8 mouse cellular contexts compared by ENCODE assay signal in the genomic region with DNA sequence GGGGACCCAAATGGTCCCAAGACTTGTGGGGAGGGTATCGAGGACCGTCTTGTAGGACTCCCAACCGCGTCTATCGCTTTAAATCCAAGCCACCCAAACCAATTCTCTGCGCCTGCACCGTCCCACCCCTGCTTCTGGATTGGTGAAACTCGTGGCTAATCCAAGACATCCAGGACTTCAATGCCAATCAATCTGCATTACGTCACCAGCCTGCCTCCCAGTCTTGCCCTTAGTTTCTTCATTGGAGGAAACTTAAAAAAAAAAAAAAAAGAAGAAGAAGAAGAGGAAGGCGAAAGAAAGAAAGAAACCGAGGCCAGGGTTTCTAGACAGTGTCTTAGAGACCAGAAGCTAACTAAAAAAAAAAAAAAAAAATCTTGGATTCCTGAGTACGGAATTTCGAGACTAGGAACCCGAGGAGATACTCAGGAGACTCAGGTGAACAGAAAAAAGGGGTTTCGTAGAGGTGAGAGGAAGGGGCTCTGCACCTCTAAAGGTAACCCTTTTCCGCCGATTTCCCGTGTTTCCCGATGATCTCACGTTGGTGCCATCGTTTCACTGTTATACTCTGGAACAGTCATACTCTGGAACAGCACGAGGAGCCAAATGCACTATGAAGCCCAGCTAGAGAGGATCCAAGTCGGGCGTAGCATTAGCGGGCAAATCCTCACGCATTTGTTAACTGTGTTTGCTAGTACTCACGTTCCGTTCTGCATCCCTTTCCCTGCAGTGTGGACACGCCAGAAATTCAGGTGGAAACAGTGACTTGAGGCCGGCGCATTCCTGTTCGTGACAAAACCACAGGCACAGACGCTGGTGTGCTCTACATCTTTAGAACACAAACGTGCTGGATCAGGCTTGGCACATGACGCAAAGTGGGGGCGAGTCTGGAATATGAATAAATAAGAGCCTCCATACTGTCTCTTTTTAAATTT. TPM values are rescaled to one million over a fixed set of nuclear protein-coding genes. Genes with fewer than 3 reads are reported as not detected.
DNase-seq lines count a peak whose midpoint lies in the region; ATAC-seq lines count a peak whose summit lies in the region.

A gene (minus strand): TSS at position 75 of the 932 bp plus-strand sequence.

- peak within 1 kb of the TSS; percentile 87 for H3K4me2 ChIP-seq in heart, embryonic 12.5 days
- peak within 1 kb of the TSS; percentile 82 for H3K4me2 ChIP-seq in kidney, embryonic 16.5 days (replicated peaks; ENCODE audit: low read depth, low read length)

- 2% methylated on average over 36 of the region's 36 CpGs for WGBS in heart, embryonic 12.5 days
- 1% methylated on average over 36 of the region's 36 CpGs for WGBS in kidney, embryonic 16.5 days

- H3K4me3 ChIP-seq in brown adipose tissue, adult 24 weeks (ENCODE audit: insufficient read depth, low read depth, low read length): peak within 1 kb of the TSS; percentile 84
- H3K4me3 ChIP-seq in heart, embryonic 12.5 days: peak within 1 kb of the TSS; percentile 86
- peak within 1 kb of the TSS; percentile 75 for H3K4me3 ChIP-seq in kidney, embryonic 16.5 days (ENCODE audit: low read length)

- peak; percentile 90 for DNase-seq in liver
- peak; percentile 59 to 68 for DNase-seq in monocyte, adult 2 months (ENCODE audit: low read depth in 1 of 2, low spot score in 2 of 2)
- DNase-seq in spleen, postnatal 36 days (ENCODE audit: low spot score in 2 of 2): peak; percentile 81 to 87

- peaks cover 34% of the 10 kb centered on the region for H3K36me3 ChIP-seq in heart, embryonic 12.5 days
- H3K36me3 ChIP-seq in kidney, embryonic 16.5 days (ENCODE audit: insufficient read depth, low read length): peaks cover 29% of the 10 kb centered on the region

- H3K9me3 ChIP-seq in heart, embryonic 12.5 days (replicated peaks): no peaks in the 10 kb centered on the region
- H3K9me3 ChIP-seq in kidney, embryonic 16.5 days (ENCODE audit: low read length): no peaks in the 10 kb centered on the region

- H3K9ac ChIP-seq in heart, embryonic 12.5 days: peak within 1 kb of the TSS; percentile 90
- H3K9ac ChIP-seq in kidney, embryonic 16.5 days (replicated peaks; ENCODE audit: low read length): peak within 1 kb of the TSS; percentile 82

- H3K27me3 ChIP-seq in heart, embryonic 12.5 days (replicated peaks): peaks cover 8% of the 10 kb centered on the region
- 0 out of 2 replicates have a peak, but pooled peaks cover 7% of the 10 kb centered on the region for H3K27me3 ChIP-seq in kidney, embryonic 16.5 days (ENCODE audit: insufficient read depth, low read length)

- H3K4me1 ChIP-seq in brown adipose tissue, adult 24 weeks (ENCODE audit: control insufficient read depth, insufficient read depth, insufficient read length, low read length): no peaks in the 10 kb centered on the region
- peaks cover 23% of the 10 kb centered on the region for H3K4me1 ChIP-seq in heart, embryonic 12.5 days (replicated peaks)
- peaks cover 23% of the 10 kb centered on the region for H3K4me1 ChIP-seq in kidney, embryonic 16.5 days (ENCODE audit: insufficient read depth, low read length)

- peak within 1 kb of the TSS; percentile 75 for H3K27ac ChIP-seq in brown adipose tissue, adult 24 weeks (replicated peaks; ENCODE audit: low read depth, low read length)
- peak within 1 kb of the TSS; percentile 91 for H3K27ac ChIP-seq in heart, embryonic 12.5 days (ENCODE audit: poor library complexity, severe bottlenecking)
- peak within 1 kb of the TSS; percentile 96 for H3K27ac ChIP-seq in kidney, embryonic 16.5 days (ENCODE audit: low read length)

- peak; percentile 77 for ATAC-seq in CD4-positive, CD25-positive, alpha-beta regulatory T cell, adult 4 months
- peak; percentile 91 for ATAC-seq in erythroid progenitor cell, adult 5-6 weeks (replicated peaks; ENCODE audit: low FRiP score, poor library complexity, severe bottlenecking)
- ATAC-seq in heart, embryonic 12.5 days (ENCODE audit: insufficient number of reproducible peaks, low FRiP score): peak; percentile 88
- peak; percentile 93 for ATAC-seq in kidney, embryonic 16.5 days (ENCODE audit: low FRiP score, low TSS enrichment)

RNA-seq across cellular contexts. Expression of the gene that starts here (rescaled TPM):
- 100 to 1,000 TPM in 1 of 2 experiments, 10 to 100 TPM in 1; 87.4 to 109 TPM for polyA plus RNA-seq in CD4-positive, CD25-positive, alpha-beta regulatory T cell, adult 4 months (2017; shearing (Covaris generic))
- 56.7 and 71.6 TPM in 2 replicates for polyA plus RNA-seq in brown adipose tissue, adult 24 weeks (2012; ENCODE audit: insufficient read depth, insufficient read length, missing spikeins)
- 13.0 and 18.0 TPM in 2 replicates for total RNA-seq in erythroid progenitor cell, adult 5-6 weeks (2015; ENCODE audit: low replicate concordance)
- total RNA-seq in erythroid progenitor cell, adult 5-6 weeks (2017; ENCODE audit: low replicate concordance): 6.6 and 8.5 TPM in 2 replicates
- polyA plus RNA-seq in heart, embryonic 12.5 days (2016; fragmentation: Nextera tagmentation; extraction: Ambion mirVana): 119 and 124 TPM in 2 replicates
- polyA plus RNA-seq in kidney, embryonic 16.5 days (2015; fragmentation: Nextera tagmentation; extraction: Ambion mirVana): 205 and 208 TPM in 2 replicates

Comparison
In these comparisons a context has a peak if more than half of its experiments do, and no peak if none do; other contexts are left out.
1. Peak in every context shown above with its lines: DNase-seq, ATAC-seq, H3K4me3 ChIP-seq and H3K27ac ChIP-seq.